Mouse (Mus musculus) hindbrain, embryonic 13.5 days (tissue): ENCODE data around the gene Zfp941. TPM values are rescaled to one million over a fixed set of nuclear protein-coding genes. Genes with fewer than 3 reads are reported as not detected.

ENCODE experiments used
- polyA plus RNA-seq: library from polyadenylated mRNA; unstranded; fragments of >200 nt; fragmentation: Nextera tagmentation; extraction: Ambion mirVana; gene quantifications from 2 replicates; pipeline ENCODE4 v1.2.1, GENCODE M21; 2015

Zfp941 gene
- polyA plus RNA-seq, 1 experiment from 2014 or later: 24.1 TPM

Other genes with a start within 250 kb of the Zfp941 start
- gene Olfr46, start 220.9 kb downstream of the Zfp941 start, polyA plus RNA-seq: not detected in 2 replicates
- gene Olfr61, start 193.2 kb downstream of the Zfp941 start, polyA plus RNA-seq: not detected in 2 replicates
- not detected in 2 replicates for gene Olfr53, start 175.7 kb downstream of the Zfp941 start, polyA plus RNA-seq
- gene Olfr539, start 162.2 kb downstream of the Zfp941 start, polyA plus RNA-seq: not detected in 2 replicates
- gene Olfr45, start 140.2 kb downstream of the Zfp941 start, polyA plus RNA-seq: not detected in 2 replicates
- gene Olfr541, start 124.9 kb downstream of the Zfp941 start, polyA plus RNA-seq: not detected in 2 replicates
- gene Cyp2e1, start 58.4 kb downstream of the Zfp941 start, polyA plus RNA-seq: not detected in 2 replicates
- 0.26 and 0.57 TPM in 2 replicates for gene Syce1, start 34.3 kb downstream of the Zfp941 start, polyA plus RNA-seq
- not detected in 2 replicates for gene Urah, start 12.8 kb upstream of the Zfp941 start, polyA plus RNA-seq
- gene Scgb1c1, start 23.4 kb upstream of the Zfp941 start, polyA plus RNA-seq: not detected in 2 replicates
- gene Odf3, start 25.6 kb upstream of the Zfp941 start, polyA plus RNA-seq: not detected in 2 replicates
- gene Gm45785, start 34.2 kb upstream of the Zfp941 start, polyA plus RNA-seq: 0.84 TPM in 1 of 2 replicates, not detected in the other
- gene Ric8a, start 34.8 kb upstream of the Zfp941 start, polyA plus RNA-seq: 96.7 and 98.5 TPM in 2 replicates
- 43.3 and 44.0 TPM in 2 replicates for gene Bet1l, start 35.4 kb upstream of the Zfp941 start, polyA plus RNA-seq
- gene Psmd13, start 59.8 kb upstream of the Zfp941 start, polyA plus RNA-seq: 278 and 284 TPM in 2 replicates
- gene Sirt3, start 60.1 kb upstream of the Zfp941 start, polyA plus RNA-seq: 41.6 and 45.3 TPM in 2 replicates
- gene Cox8b, start 78.3 kb upstream of the Zfp941 start, polyA plus RNA-seq: 0.69 TPM in 1 of 2 replicates, not detected in the other
- 0.09 and 0.12 TPM in 2 replicates for gene Nlrp6, start 98.7 kb upstream of the Zfp941 start, polyA plus RNA-seq
- 8.8 and 10.4 TPM in 2 replicates for gene Pgghg, start 119.2 kb upstream of the Zfp941 start, polyA plus RNA-seq
- 0.36 and 1.7 TPM in 2 replicates for gene Ifitm5, start 128.1 kb upstream of the Zfp941 start, polyA plus RNA-seq
- not detected in 2 replicates for gene Gm45717, start 133.8 kb upstream of the Zfp941 start, polyA plus RNA-seq
- gene Ifitm2, start 133.8 kb upstream of the Zfp941 start, polyA plus RNA-seq: 211 and 226 TPM in 2 replicates
- 13.4 and 13.6 TPM in 2 replicates for gene Ifitm1, start 145.0 kb upstream of the Zfp941 start, polyA plus RNA-seq
- 29.0 and 29.1 TPM in 2 replicates for gene Ifitm3, start 188.6 kb upstream of the Zfp941 start, polyA plus RNA-seq
- 0.53 TPM in 2 replicates for gene Ifitm6, start 195.7 kb upstream of the Zfp941 start, polyA plus RNA-seq
- not detected in 2 replicates for gene Gm17387, start 207.0 kb upstream of the Zfp941 start, polyA plus RNA-seq
- 44.8 and 47.2 TPM in 2 replicates for gene B4galnt4, start 238.9 kb upstream of the Zfp941 start, polyA plus RNA-seq